Mouse (Mus musculus) cerebellum, postnatal 36 days (tissue): Measurements from ENCODE around the gene Anxa6.

Source experiments
- DNase-seq, 2 experiments: peaks; one replicate each; pipeline ENCODE4 v3.0.0; 2021 to 2022; ENCODE audit warnings: mixed read lengths in 2 of 2

Anxa6 gene

GRCm38 (mm10) chr11:54989920-54990319 is 43.3 kb downstream of the Anxa6 start:
- DNase-seq = no peak

- DNase-seq = no peak
These were observed 44.4 kb downstream of the Anxa6 start for GRCm38 (mm10) chr11:54988754-54989349.

GRCm38 (mm10) chr11:54987974-54988373 is 45.3 kb downstream of the Anxa6 start:
- DNase-seq = peak; percentile 22 to 27

GRCm38 (mm10) chr11:54985086-54985485 is 48.2 kb downstream of the Anxa6 start:
- no peak for DNase-seq

GRCm38 (mm10) chr11:54984581-54984980 is 48.7 kb downstream of the Anxa6 start:
- DNase-seq = no peak

GRCm38 (mm10) chr11:54984085-54984484 is 49.2 kb downstream of the Anxa6 start:
- peak; percentile 78 to 89 for DNase-seq

GRCm38 (mm10) chr11:54982520-54982919 is 50.7 kb downstream of the Anxa6 start:
- DNase-seq = no peak

- DNase-seq = no peak
These were observed 51.6 kb downstream of the Anxa6 start for GRCm38 (mm10) chr11:54981630-54982029.

GRCm38 (mm10) chr11:54977385-54977937 is 55.8 kb downstream of the Anxa6 start:
- DNase-seq = no peak

GRCm38 (mm10) chr11:54976351-54976750 is 56.9 kb downstream of the Anxa6 start:
- no peak for DNase-seq

GRCm38 (mm10) chr11:54975756-54976155 is 57.5 kb downstream of the Anxa6 start:
- no peak for DNase-seq

- no peak for DNase-seq
These were observed 57.9 kb downstream of the Anxa6 start for GRCm38 (mm10) chr11:54975340-54975739.

GRCm38 (mm10) chr11:54974639-54975038 is 58.6 kb downstream of the Anxa6 start:
- no peak for DNase-seq

- no peak for DNase-seq
These were observed 59.6 kb downstream of the Anxa6 start for GRCm38 (mm10) chr11:54973481-54974212.

GRCm38 (mm10) chr11:54972789-54973188 is 60.5 kb downstream of the Anxa6 start:
- DNase-seq = no peak

- no peak for DNase-seq
These were observed 61.1 kb downstream of the Anxa6 start for GRCm38 (mm10) chr11:54972049-54972723.

- no peak for DNase-seq
These were observed 61.7 kb downstream of the Anxa6 start for GRCm38 (mm10) chr11:54971365-54972048.

GRCm38 (mm10) chr11:54965234-54965633 is 68.0 kb downstream of the Anxa6 start:
- DNase-seq = no peak

- DNase-seq = no peak
These were observed 70.4 kb downstream of the Anxa6 start, which contains the start of gene Tnip1 for GRCm38 (mm10) chr11:54962810-54963209. Tnip1 (minus strand) TSS chr11:54962917.

GRCm38 (mm10) chr11:54961921-54962320 is 71.3 kb downstream of the Anxa6 start:
- no peak for DNase-seq

GRCm38 (mm10) chr11:54961164-54961850 is 71.9 kb downstream of the Anxa6 start:
- no peak for DNase-seq

GRCm38 (mm10) chr11:54960251-54960650 is 73.0 kb downstream of the Anxa6 start:
- no peak for DNase-seq
